Mouse (Mus musculus): ENCODE results near the gene Per3. TPM values are rescaled to one million over a fixed set of nuclear protein-coding genes. Genes with fewer than 3 reads are reported as not detected.

The Per3 gene
- total RNA-seq, 1 experiment from 2014 or later: 55.5 TPM

DNA sequence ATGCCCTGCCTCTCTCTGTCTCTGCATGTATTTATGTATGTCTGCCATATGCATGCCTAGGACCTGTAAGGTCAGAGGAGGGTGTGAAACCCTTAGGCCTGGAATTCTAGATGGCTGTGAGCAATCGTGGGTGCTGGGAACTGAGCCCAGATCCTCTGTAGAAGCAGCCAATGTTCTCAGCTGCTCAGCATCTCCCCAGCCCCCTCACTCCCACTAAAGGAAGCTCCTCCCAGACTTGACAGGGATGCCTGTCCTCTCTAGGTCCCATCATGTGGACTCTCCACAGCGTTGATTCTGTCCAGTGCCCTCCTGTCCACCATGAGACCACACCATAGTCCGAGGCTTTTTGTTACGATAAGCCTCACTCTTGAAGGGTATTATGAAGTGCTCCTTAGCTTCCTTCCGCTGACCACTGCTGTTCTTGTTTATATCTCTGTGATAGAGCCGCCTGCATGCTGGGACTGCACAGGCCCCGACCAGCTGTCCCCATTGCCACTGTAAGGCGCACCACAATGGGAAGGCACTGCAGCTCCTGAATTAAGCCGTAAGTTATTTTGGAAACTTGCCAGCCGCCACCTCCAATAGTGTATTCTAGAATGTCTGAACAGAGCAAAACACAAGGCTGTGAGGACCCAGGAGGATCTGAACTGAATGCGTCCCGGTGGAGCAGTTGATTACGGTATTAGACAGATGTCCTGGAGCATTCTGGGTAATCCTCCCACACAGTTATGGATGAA, 87.9 kb downstream of the Per3 start:
- no peak for DNase-seq

Other genes with a start within 250 kb of the Per3 start
- gene Errfi1, start 190.7 kb downstream of the Per3 start, total RNA-seq (2021): 23.4 and 32.5 TPM in 2 replicates
- 284 and 290 TPM in 2 replicates for gene Park7, start 130.2 kb downstream of the Per3 start, total RNA-seq (2021)
- 0.15 TPM in 1 of 2 replicates, not detected in the other for gene Tnfrsf9, start 130.1 kb downstream of the Per3 start, total RNA-seq (2021)
- not detected in 2 replicates for gene Uts2, start 47.6 kb downstream of the Per3 start, total RNA-seq (2021)
- 82.5 and 88.5 TPM in 2 replicates for gene Vamp3, start 13.3 kb upstream of the Per3 start, total RNA-seq (2021)
- gene Gm13090, start 44.9 kb upstream of the Per3 start, total RNA-seq (2021): not detected in 2 replicates